Mouse (Mus musculus) heart, embryonic 16.5 days (tissue): ENCODE results near the gene Gm45208. TPM values are rescaled to one million over a fixed set of nuclear protein-coding genes. Genes with fewer than 3 reads are reported as not detected.
A peak's percentile ranks its signal among the peaks of the same experiment; 100 is the strongest.
"Not testable (repeated sequence)": the region's sequence is repeated elsewhere in the genome, so short reads cannot be mapped to it uniquely, and the experiment has no call there.

ENCODE experiments used
- ATAC-seq: fragments of 200-750 bp; cut with Nextera tagmentation; replicated peaks from 2 replicates; pipeline ENCODE4 v1.8.0; 2017; ENCODE audit warnings: moderate number of reproducible peaks; ENCODE audit not compliant: insufficient read depth, low FRiP score; ENCODE audit errors: extremely low read depth
- H3K27ac ChIP-seq: fragments of 300-500 bp; sonication (generic); 2 replicates; pipeline ENCODE4 v1.5.1; 2014; ENCODE audit warnings: mild to moderate bottlenecking, low read length, control low read depth, moderate library complexity
- H3K27me3 ChIP-seq: fragments of 300-500 bp; sonication (generic); 2 replicates; pipeline ENCODE4 v1.6.1; 2014; ENCODE audit warnings: low read length, mixed read lengths; ENCODE audit not compliant: control insufficient read depth, insufficient read depth
- H3K36me3 ChIP-seq: fragments of 300-500 bp; sonication (generic); 2 replicates; pipeline ENCODE4 v1.6.1; 2014; ENCODE audit not compliant: control insufficient read depth, insufficient read depth
- H3K4me1 ChIP-seq: fragments of 300-500 bp; sonication (generic); 2 replicates; pipeline ENCODE4 v1.6.1; 2014; ENCODE audit warnings: low read length, mixed read lengths; ENCODE audit not compliant: control insufficient read depth, insufficient read depth
- H3K4me2 ChIP-seq: fragments of 300-500 bp; sonication (generic); 2 replicates; pipeline ENCODE4 v1.6.1; 2014; ENCODE audit warnings: low read depth, mild to moderate bottlenecking, control low read depth, low read length
- H3K4me3 ChIP-seq: fragments of 300-500 bp; sonication (generic); 2 replicates; pipeline ENCODE4 v1.5.1; 2014; ENCODE audit warnings: mild to moderate bottlenecking, control low read depth, low read length
- H3K9ac ChIP-seq: fragments of 300-500 bp; sonication (generic); 2 replicates; pipeline ENCODE4 v1.6.1; 2014; ENCODE audit warnings: low read length, control low read depth
- H3K9me3 ChIP-seq: fragments of 300-500 bp; sonication (generic); replicated peaks from 2 replicates; pipeline ENCODE4 v1.6.1; 2016; ENCODE audit warnings: low read length; ENCODE audit not compliant: control insufficient read depth
- WGBS: fragments of 180-500 bp; shearing (Covaris S2); extraction: QIAGEN DNeasy Blood & Tissue Kit; methylation state at CpG from one replicate; pipeline ENCODE4 v1.1.7; 2014; 5-methylcytosine and 5-hydroxymethylcytosine counted together
- polyA plus RNA-seq: library from polyadenylated mRNA; unstranded; fragments of >200 nt; fragmentation: Nextera tagmentation; extraction: Ambion mirVana; gene quantifications from 2 replicates; pipeline ENCODE4 v1.2.1, GENCODE M21; 2015

Gm45208 gene
- polyA plus RNA-seq, 1 experiment from 2014 or later = not detected

DNA sequence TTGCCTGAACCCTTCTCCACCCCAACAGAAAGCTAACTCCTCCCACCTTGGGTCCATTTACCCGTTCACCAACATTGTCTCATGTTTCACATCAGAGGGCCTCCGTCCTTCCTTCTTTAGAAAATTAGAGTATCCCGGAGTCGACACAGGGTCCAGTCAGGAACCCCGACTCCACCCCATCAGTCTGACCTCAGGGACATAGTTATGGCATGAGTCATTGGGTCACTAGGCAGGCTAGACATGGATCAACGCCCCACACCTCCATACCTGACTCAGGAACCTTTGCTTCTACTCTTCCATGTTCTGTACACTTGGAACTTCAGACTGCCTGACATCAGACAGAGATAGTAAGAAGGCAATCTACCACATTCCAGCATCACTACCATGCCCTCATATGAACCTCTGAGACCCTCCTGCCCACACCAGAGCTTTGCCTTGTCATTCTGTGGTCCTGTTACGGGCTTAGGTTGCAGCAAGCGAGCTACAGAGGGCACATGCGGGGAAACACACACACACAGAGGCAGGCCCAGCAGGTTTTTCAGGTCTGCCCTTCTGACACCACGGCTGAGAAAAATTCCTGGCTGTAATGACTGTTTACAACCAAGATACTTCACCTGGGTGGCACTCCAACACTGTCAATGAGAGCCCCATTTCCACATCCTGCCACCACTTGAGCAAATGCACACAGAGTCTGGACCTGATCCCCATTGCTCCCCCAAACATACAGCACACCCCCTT is 18.2 kb downstream of the Gm45208 start:
- H3K27ac ChIP-seq = no peak overlapping the region
- H3K4me3 ChIP-seq = no peak overlapping the region
- no peak overlapping the region for H3K4me2 ChIP-seq
- no peaks in the 10 kb centered on the region for H3K27me3 ChIP-seq
- H3K9ac ChIP-seq = no peak overlapping the region
- no peaks in the 10 kb centered on the region for H3K36me3 ChIP-seq
- H3K4me1 ChIP-seq = no peaks in the 10 kb centered on the region
- no peaks in the 10 kb centered on the region for H3K9me3 ChIP-seq
- WGBS = 54% methylated on average over 10 of the region's 10 CpGs
- ATAC-seq = no peak

DNA sequence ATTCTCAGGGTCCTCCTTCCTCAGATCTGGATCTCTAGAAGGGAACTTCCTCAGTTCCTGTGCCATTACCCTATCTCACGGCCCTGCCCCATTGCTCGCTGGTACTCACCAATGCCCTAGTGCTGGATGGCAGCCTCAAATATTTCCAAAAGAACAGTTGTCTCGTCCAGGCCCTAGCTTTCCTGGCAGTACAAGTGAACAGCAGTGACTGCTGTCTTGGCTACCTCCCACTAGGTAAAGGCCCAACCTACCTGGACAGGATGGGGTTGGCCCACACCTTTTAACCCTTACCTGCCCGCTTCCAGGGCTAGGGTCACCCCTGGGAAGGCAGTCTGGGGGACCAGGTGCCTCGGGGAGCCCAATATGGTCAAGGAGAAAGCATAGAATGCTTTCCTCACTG is 19.1 kb downstream of the Gm45208 start:
- no peak overlapping the region for H3K9ac ChIP-seq
- no peaks in the 10 kb centered on the region for H3K4me1 ChIP-seq
- H3K4me3 ChIP-seq = no peak overlapping the region
- no peak for ATAC-seq
- no peaks in the 10 kb centered on the region for H3K27me3 ChIP-seq
- no peaks in the 10 kb centered on the region for H3K9me3 ChIP-seq
- H3K27ac ChIP-seq = no peak overlapping the region
- H3K4me2 ChIP-seq = no peak overlapping the region
- no peaks in the 10 kb centered on the region for H3K36me3 ChIP-seq
- WGBS = 63% methylated on average over 5 of the region's 5 CpGs

DNA sequence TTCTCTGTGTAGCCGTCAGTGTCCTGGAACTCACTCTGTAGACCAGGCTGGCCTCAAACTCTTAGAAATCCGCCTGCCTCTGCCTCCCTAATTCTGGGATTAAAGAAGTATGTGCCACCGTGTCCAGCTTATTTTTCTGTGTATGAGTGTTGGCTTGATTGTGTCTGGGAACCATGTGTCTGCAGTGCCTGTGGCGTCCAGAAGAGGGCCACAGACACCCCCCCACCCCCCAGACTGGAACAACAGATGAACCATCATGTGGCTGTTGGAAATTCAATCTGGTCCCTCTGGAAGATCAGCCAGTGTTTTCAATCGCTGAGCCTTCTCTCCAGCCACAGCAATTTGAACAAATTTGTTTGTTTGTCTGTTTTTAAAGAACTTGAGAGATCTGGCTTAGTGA is 21.4 kb downstream of the Gm45208 start:
- no peak overlapping the region for H3K4me3 ChIP-seq
- WGBS = 45% methylated on average over 5 of the region's 5 CpGs
- H3K27me3 ChIP-seq = no peaks in the 10 kb centered on the region
- ATAC-seq = no peak
- no peak overlapping the region for H3K27ac ChIP-seq
- H3K36me3 ChIP-seq = no peaks in the 10 kb centered on the region
- no peak overlapping the region for H3K4me2 ChIP-seq
- H3K9me3 ChIP-seq = no peaks in the 10 kb centered on the region
- no peaks in the 10 kb centered on the region for H3K4me1 ChIP-seq
- no peak overlapping the region for H3K9ac ChIP-seq

DNA sequence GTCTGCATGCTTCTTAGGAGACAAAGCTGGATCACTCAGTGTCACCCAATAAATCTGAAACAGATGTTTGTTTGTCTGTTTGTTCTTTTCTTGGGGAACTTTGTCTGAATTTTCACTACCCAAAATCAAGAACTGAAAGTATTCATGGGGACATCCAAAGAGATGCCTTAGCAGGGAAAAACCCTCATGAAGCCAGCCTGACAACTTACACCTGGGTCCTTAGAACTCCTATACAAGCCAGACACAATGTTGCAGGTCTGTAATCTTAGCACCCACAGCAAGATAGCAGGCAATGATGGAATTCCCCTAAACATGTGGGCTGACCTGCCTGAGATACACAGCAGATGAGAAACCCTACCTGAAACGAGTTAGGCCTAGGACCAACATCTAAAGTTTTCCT is 22.9 kb downstream of the Gm45208 start:
- no peaks in the 10 kb centered on the region for H3K4me1 ChIP-seq
- H3K4me2 ChIP-seq = no peak overlapping the region
- no peaks in the 10 kb centered on the region for H3K27me3 ChIP-seq
- no peak overlapping the region for H3K4me3 ChIP-seq
- H3K36me3 ChIP-seq = no peaks in the 10 kb centered on the region
- ATAC-seq = no peak
- no peak overlapping the region for H3K9ac ChIP-seq
- 43% methylated on average over 1 of the region's 1 CpGs for WGBS
- H3K9me3 ChIP-seq = no peaks in the 10 kb centered on the region
- H3K27ac ChIP-seq = no peak overlapping the region

DNA sequence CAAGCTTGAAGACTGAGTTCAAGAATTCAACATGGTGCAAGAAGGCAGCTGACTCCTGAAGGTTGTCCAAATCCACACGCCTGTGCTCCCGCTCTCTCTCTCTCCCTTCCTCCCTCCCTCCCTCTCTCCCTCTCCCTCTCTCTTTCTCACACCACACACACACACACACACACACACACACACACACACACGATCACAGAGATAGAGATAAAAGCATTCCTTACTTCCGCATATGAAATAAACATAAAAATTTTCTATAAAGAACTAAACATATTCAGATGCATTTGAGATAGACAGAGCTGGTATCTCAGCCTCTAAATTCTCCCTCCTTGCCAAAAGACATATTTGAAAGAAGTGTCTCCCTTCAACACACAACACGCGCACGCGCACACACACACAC is 23.4 kb downstream of the Gm45208 start:
- no peak for ATAC-seq
- H3K9me3 ChIP-seq = no peaks in the 10 kb centered on the region
- H3K36me3 ChIP-seq = no peaks in the 10 kb centered on the region
- H3K4me1 ChIP-seq = no peaks in the 10 kb centered on the region
- H3K9ac ChIP-seq = no peak overlapping the region
- no peak overlapping the region for H3K4me2 ChIP-seq
- H3K27me3 ChIP-seq = no peaks in the 10 kb centered on the region
- 93% methylated on average over 8 of the region's 8 CpGs for WGBS
- H3K27ac ChIP-seq = no peak overlapping the region
- no peak overlapping the region for H3K4me3 ChIP-seq

- H3K27me3 ChIP-seq = no peaks in the 10 kb centered on the region
- peak; percentile 77 for ATAC-seq
- H3K4me1 ChIP-seq = no peaks in the 10 kb centered on the region
- H3K27ac ChIP-seq = no peak within 1 kb of the TSS
- WGBS = 10% methylated on average over 36 of the region's 56 CpGs
- peak within 1 kb of the TSS; percentile 71 for H3K4me3 ChIP-seq
- peak within 1 kb of the TSS; percentile 68 for H3K4me2 ChIP-seq
- H3K9me3 ChIP-seq = no peaks in the 10 kb centered on the region
- H3K9ac ChIP-seq = peak within 1 kb of the TSS; percentile 76
- H3K36me3 ChIP-seq = no peaks in the 10 kb centered on the region
Observed at GRCm38 (mm10) chrX:7750432-7751116, 28.5 kb downstream of the Gm45208 start, which contains the start of gene Ccdc120. TSS of gene Ccdc120 (minus strand) at chrX:7750905.

DNA sequence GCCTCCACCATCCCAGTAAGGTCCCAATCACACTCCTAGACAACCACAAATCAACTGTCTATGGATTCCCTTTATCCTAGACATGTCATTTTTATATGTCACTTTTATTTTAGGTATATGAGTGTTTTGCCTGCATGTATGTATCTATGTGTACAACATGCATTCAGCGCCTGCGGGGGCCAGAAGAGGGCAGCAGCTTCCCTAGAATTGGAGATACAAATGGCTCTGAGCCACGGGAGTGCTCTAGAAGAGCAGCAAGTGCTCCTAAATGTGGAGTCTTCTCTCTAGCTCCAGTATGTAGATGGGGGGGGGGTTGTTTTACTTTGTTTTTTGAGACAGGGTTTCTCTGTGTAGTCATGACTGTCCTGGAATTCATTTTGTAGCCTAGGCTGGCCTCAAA is 31.6 kb downstream of the Gm45208 start:
- not testable (repeated sequence) for H3K27ac ChIP-seq, H3K4me3 ChIP-seq, H3K4me2 ChIP-seq, H3K9me3 ChIP-seq, H3K27me3 ChIP-seq, ATAC-seq, H3K36me3 ChIP-seq, H3K4me1 ChIP-seq, H3K9ac ChIP-seq
- WGBS = 17% methylated on average over 3 of the region's 3 CpGs

DNA sequence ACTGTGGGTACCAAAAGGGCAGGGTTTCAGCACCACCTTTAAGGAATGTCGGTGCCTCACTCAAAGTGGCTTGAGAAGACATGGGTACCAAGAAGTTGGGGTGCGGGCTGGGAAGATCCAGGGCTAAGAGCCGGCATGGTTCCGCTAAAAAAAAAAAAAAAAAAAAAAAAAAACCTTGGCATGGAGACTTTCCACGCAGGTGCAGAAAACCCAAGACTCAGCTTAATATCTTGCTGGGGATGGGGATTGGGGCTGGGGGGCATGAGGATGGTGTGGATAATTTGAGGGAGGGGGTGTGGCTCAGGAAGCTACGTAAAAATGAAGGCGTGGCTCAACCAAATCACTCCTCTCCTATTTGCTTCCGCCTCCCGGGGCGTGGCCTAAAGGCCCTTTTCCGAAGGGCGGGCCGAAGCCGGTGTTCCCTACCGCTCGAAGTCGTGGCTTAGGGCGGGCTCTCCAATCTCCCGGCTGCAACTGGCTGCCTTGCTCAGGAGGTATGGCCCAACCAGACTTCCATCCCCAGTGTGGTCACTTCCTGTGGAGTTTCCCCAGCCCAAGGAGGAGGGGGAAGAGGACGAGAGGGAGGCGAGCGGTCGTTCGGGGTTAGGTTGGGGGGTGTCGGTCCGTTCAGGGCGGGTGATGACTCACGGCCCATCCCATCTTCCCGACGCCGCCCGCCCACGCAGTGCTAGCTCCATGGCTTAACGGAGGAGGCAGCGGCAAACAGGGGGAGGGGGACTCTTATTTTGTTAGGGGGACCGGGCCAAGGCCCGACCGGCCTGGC is 40.3 kb downstream of the Gm45208 start, which contains the start of gene Tfe3:
TSS of gene Tfe3 (plus strand) at position 424 of the 784 bp plus-strand sequence.
- peak; percentile 95 for ATAC-seq
- peak within 1 kb of the TSS; percentile 82 for H3K27ac ChIP-seq
- no peaks in the 10 kb centered on the region for H3K9me3 ChIP-seq
- H3K4me1 ChIP-seq = peaks cover 11% of the 10 kb centered on the region
- H3K4me3 ChIP-seq = peak within 1 kb of the TSS; percentile 66
- WGBS = 15% methylated on average over 38 of the region's 38 CpGs
- no peaks in the 10 kb centered on the region for H3K27me3 ChIP-seq
- peak within 1 kb of the TSS; percentile 75 for H3K9ac ChIP-seq
- peaks cover 3% of the 10 kb centered on the region; the same call in 1 of the 2 replicates for H3K36me3 ChIP-seq
- H3K4me2 ChIP-seq = peak within 1 kb of the TSS; percentile 58

DNA sequence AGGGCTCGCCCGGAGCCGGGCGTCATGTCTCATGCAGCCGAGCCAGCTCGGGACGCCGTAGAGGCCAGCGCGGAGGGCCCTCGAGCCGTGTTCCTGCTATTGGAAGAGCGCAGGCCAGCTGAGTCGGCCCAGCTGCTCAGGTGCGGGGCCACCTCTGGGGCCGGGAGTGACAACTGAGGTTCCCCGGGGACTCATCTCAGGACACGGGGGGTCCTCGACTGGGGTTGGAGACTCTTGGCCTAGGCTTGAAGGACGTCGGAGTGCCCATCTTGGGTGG is 40.8 kb downstream of the Gm45208 start:
- Histone ChIP-seq H3K4me1 (peaks cover 11% of the 10 kb centered on the region), H3K9me3 (no peaks in the 10 kb centered on the region), H3K4me3 (peak overlapping the region; percentile 66), H3K4me2 (peak overlapping the region; percentile 58), H3K27me3 (no peaks in the 10 kb centered on the region), H3K9ac (peak overlapping the region; percentile 75), H3K36me3 (peaks cover 3% of the 10 kb centered on the region; the same call in 1 of the 2 replicates), H3K27ac (peak overlapping the region; percentile 82)
- WGBS = 11% methylated on average over 21 of the region's 21 CpGs
- peak; percentile 15; the same call in 1 of the 2 replicates for ATAC-seq
